Mouse (Mus musculus): ENCODE results near the gene Scfd2. TPM values are rescaled to one million over a fixed set of nuclear protein-coding genes. Genes with fewer than 3 reads are reported as not detected.

Scfd2 gene
- 16.2 and 19.6 TPM in 2 replicates for polyA plus RNA-seq (2012; rRNA removed)

DNA sequence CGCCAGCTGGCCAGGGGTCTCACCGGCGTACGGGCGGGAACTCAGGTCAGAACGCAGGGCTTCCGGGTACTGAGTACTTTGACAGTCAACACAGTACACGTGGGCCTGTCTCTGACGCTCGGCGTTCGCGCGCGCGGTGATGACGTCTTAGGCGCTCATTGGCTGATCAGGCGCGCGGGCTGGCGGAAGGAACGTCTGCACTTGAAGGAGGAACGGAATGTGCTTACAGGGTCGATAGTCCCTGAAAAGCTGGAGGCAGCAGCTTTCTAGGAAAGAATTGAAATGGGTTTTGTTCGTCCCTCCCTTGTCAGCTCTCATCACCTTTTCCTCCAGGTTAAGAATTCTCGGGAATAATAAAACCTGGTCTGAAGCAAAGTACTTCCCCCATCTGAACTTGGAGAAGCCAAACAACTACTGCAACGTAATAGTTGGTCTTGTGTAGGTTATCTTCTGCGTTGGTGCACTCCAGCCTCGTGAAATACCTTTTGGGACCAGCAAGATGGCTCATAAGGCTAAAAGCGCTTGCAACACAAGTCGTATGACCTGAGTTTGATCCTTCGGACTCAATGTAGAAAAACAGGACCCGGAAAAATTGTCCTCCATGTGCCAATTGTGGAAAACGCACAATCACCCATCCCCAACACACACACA, at the start of gene Scfd2:
Gene Scfd2 (minus strand): TSS at position 130 of the 651 bp plus-strand sequence.
- peak; percentile 96 to 98 for DNase-seq (ENCODE audit: extremely low spot score in 1 of 2, low spot score in 1 of 2)

DNA sequence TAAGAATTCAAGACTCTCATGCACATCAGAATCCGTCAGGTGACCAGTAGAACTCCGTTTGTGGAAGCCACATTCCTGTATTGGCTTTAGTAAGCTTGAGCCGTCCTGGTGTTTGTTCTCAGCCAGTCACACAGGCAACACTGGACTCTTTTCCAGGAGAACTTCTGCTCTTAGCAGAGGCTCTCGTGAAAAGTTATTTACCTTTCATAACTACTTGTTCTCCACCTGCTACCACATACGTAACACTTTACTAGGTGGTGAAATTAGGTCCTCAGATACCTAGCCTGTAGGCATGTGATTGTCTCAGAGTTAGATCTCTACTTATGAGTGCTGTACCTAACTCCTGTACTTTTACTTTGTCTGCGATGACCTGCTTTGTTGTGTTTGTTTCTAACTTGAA, 40.2 kb upstream of the Scfd2 start:
- DNase-seq (ENCODE audit: extremely low spot score in 1 of 2, low spot score in 1 of 2), result no peak

DNA sequence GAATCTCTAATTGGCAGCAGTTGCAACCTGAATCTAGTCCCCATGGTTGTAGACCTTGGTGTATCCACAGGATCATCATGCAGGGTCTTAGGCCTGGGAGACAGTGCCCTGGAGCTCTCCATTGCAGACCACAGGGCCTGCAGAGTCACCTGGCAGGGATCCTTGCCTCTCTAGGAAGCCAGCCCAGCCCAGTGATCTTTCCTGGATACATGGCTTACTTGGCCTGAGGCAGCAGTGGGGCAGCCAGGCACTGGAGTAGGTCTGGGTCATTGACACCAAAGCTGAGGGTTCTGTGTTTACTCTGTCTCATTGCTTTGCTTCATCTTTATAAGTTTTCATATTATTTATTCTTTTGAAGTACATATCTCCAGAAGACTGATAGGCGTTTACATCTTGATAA, 29.6 kb upstream of the Scfd2 start:
- DNase-seq (ENCODE audit: extremely low spot score in 1 of 2, low spot score in 1 of 2), result no peak

DNA sequence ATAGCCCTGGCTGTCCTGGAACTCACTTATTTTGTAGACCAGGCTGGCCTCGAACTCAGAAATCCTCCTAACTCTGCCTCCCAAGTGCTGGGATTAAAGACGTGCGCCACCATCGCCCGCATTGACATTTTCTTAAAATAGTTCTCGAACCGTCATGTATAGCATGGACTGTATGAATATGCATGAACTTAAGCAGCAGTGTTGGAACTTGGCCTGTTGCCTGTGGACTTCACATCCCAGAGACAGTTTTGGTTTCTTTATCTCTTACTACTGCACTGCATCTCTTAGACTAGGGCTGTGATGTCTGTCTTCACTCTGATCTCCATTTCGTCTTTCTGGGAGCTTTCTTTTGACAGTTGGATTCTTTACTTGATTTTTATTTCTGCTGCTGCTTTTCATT, 18.0 kb upstream of the Scfd2 start:
- DNase-seq (ENCODE audit: extremely low spot score in 1 of 2, low spot score in 1 of 2), result peak in 1 of 2 experiments; percentile 48

DNA sequence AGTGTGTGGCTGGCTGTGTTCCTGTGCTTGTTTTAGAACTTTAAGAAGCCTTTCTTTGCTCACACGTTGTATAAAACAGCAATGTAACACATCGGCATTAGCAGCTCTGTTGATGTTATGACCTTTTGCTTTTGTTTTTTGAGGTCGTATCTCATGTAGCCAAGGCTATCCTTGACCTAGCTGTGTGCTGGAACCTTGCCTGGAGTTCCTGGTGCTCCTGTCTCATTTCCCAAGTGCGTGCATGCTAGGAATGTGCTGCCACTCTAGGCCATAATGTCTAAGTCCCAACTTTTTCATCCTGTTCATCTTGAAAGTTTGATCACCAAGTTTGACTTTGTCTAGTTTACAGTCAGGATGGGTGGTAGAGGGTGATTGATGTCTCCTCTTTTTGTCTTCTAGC, 14.0 kb upstream of the Scfd2 start:
- no peak for DNase-seq (ENCODE audit: extremely low spot score in 1 of 2, low spot score in 1 of 2)

DNA sequence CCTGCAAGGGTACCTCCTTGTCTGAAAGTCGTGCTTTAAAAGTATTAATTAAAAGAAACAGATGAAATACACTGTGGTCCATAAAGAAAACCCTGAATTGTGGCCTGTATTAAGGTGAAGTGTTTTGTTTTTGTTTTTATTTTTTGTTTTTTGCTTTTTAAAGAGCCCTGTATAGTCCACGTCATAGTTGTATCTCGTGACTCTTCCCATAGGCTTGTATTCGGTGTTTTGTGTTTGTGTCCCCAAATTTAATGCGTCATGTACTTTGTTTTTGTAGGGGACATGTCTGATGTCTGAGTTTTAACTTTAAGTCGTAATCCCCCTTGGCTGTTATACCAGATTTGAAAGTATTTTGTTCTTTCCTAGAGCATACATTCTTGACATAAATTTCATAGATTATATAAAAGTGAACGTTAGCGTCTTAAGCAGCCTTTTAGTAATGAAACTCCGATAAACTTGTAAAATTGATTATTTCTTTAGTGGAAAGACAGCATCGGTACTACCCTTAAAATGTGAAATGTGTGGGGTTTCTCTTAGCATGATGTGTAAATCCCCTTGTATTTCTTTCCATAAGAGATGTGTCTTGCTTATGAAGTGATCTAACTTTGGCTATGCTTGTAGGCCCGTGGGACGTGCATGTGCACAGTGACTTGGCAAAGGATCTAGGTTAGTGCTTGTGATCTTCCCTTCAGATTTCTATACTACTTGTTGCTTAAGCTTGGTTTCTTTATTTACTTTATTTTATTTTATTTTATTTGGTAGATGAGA, 4.8 kb upstream of the Scfd2 start:
- no peak for DNase-seq (ENCODE audit: extremely low spot score in 1 of 2, low spot score in 1 of 2)

DNA sequence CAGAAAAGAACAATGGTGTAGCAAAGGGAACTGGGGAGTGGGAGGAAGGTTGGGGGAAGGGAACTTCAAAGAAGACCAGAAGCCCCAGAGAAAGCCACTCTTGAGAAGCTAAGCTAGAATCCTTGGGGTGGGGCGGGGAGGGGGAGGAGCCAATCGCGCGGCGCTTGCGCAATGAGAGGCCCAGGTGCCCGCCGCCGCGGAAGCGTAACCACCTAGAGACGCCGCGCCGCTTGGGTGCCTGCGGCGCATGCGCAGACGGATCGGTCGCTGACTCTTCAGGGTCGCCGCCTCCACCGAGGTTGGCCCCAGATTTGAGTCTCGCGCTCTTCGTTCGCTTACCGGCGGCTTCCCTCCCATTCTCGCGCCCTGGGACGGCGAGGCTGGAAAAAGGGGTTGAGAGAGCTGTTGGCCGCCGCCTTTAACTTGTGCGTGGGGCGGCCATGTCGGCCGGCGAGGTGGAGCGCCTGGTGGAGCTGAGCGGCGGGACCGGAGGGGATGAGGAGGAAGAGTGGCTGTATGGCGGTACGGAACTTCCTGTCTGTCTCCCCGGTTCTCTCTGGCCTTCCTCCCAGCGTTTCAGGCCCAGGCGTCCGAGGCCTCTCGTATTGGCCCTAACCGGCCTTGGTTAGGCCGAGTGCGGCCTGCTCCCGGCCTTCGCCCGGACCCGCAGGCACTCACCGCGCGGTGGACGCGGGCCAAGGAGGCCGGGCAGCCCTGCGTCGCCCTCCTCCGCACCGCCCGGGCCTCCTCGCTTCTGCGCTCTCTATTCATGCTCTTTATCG, 3.9 kb upstream of the Scfd2 start, which contains the start of gene Fip1l1:
Gene Fip1l1 (plus strand): TSS at position 210 of the 782 bp plus-strand sequence.
- peak; percentile 74 to 91 for DNase-seq (ENCODE audit: extremely low spot score in 1 of 2, low spot score in 1 of 2)

DNA sequence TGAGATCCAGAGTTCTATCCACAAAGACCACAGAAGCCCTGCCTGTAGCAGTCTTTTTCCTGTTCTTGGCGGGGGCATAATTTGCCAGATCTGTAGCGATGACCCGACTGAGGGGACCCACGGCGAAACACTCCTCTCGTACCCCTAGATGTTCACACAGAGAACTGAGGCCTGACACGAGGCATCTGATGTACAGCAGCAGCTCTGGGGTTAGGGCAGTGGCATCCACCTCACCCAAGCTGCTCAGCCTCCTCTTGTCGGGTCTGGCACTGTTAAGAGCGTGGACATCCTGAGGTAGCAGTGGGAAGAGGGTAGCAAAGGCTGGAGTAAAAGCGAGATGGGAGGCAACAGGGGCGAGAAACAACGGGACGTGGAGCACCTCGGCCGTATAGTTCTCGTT, 774 bp downstream of the Scfd2 start:
- DNase-seq (ENCODE audit: extremely low spot score in 1 of 2, low spot score in 1 of 2), result no peak

DNA sequence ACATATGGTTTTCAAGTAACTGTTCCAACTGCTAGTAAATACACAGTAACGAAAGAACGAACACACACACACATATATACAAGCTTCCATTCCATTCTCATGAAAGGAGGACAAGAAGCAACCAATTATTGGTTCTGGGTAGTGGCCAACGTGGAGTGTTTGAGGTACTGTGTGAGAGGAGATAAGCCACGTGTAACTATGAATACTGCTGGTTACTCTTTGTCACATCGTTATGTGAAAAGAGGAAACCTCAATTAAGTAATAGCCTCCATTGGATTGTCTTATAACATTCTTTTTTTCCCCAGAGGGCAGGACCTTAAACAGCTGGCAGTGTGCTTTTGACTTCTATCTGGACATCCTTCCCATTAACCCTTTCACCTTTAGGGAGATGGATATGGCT, 4.5 kb downstream of the Scfd2 start:
- DNase-seq (ENCODE audit: extremely low spot score in 1 of 2, low spot score in 1 of 2), result no peak

DNA sequence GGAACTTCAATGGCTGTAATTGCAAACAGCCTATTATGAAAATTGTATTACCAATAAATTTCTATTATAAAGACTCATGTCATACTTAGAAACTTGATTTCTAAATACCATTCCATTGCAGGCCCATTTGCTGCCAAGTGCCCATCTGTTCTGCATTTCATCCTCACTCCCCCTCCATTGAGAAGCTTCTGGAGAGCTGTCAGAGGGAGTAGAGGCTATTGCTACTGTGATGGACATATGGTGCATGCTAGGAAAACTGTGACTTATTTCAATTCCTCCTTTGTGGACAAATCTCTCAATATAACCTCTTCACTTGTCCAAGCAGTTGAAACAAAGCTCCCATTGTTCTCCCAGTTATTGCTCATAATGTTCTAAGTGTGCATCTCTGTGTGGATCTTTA, 19.9 kb downstream of the Scfd2 start:
- DNase-seq (ENCODE audit: extremely low spot score in 1 of 2, low spot score in 1 of 2), result peak in 1 of 2 experiments; percentile 44

DNA sequence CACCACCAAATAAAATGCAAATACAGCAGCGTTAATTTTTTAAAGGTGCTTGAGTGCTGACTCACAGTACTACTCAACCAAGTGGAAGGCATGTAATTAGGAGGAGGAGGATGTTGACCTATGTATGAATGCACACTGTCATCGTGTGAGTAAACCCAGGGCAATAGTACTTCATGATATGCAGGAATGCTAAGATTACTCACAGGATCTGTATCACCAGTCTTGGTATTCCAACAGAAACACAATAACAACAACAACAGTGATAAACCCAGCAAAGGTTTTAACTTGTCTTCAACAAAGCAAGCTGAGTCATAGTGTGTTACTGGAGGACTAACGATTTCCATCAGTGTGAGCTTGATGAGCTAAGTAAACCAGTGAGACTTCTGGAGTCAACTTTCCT, 38.9 kb downstream of the Scfd2 start:
- DNase-seq (ENCODE audit: extremely low spot score in 1 of 2, low spot score in 1 of 2), result no peak

DNA sequence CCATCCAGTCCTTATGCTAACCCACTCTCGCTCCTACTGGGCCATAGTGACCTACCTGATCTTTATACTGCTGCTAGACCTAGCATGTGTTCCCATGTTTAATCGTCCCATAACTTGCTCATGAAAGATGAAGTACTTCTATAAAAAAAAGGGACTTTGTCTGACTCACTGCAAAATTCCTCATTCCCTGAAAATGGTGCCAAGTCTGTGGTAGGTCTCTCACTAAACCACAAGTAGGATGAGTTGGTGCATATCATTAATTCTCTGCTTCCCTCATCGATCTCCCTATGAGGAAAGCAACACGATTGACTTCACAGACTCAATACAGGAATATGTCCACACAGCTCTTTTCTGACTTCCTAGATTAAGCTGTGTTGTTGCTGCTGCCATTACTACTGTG, 46.9 kb downstream of the Scfd2 start:
- no peak for DNase-seq (ENCODE audit: extremely low spot score in 1 of 2, low spot score in 1 of 2)

DNA sequence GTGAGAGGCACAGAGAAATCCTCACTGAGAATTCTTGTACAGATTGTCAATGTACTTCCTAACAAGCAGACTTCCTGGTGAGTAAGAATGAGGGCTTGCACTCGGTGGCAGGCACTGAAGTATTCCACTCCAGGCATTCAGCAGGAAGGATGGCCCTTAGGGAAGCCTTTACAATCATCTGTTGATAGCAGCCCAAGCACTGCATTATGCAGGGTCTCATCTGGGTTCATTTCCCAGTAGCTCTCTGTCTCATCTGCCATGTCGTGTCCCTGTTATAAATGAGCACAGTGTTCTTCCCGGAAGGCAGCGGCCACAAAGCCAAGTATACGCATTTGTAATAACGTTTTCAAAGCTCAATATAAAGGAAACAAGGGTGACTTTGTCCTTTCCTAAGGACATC, 48.9 kb downstream of the Scfd2 start:
- peak in 1 of 2 experiments; percentile 9 for DNase-seq (ENCODE audit: extremely low spot score in 1 of 2, low spot score in 1 of 2)

DNA sequence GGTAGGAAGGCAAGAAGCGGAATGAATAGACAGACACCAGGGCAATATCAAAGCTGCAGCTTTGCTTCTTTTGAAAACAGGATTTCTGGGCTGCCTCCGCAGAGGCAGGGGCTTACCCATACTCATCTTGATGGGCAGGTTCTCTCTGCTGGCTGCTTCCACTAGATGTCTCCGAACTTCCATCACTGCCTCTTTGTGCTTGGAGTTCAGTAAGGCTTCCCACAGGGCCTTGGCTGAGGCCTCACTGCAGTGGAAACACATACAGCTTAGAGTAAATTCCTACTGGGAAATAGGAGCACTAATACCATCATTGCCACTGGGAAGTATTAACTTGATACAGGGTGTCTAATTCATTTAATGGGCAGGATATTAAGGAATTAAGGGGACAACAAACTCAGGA, 49.5 kb downstream of the Scfd2 start:
- DNase-seq (ENCODE audit: extremely low spot score in 1 of 2, low spot score in 1 of 2), result no peak

DNA sequence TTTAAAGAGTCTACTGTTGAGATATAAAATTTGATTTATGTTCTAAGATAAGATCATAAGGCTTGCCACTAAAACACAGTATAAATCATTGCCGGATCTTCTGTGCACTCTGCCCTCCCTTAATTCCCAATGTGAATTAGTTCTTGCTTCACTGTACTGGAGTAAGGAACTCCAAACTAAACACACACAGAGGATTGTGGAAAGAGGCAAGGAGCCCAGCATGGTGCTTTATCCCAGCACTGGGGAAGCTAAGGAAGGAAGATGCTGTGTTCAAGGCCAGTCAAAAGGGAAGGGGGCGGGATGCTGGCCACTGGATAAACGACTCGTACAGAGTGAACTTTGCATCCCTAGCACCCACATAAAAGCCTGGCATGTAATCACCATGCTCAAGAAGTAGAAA, 51.1 kb downstream of the Scfd2 start:
- DNase-seq (ENCODE audit: extremely low spot score in 1 of 2, low spot score in 1 of 2), result no peak

DNA sequence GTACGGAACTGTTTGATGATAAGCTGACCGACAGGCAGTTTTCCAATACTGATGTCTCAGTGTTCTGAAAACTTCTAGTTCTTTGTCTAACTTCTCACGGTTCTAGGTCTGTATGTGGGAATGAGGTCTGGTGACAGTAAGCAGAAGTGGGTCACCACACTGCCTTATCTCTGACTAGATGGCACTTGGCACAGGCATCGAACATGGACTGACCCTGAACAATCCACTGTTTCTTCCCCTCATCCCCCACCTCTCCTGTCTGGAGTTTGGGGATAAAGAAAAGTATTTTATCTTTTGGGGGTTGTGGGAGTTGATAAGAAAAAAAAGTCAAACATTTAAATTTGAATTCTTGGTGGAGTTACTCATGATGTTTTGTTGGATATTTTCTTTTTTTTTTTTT, 51.6 kb downstream of the Scfd2 start:
- DNase-seq (ENCODE audit: extremely low spot score in 1 of 2, low spot score in 1 of 2), result no peak

DNA sequence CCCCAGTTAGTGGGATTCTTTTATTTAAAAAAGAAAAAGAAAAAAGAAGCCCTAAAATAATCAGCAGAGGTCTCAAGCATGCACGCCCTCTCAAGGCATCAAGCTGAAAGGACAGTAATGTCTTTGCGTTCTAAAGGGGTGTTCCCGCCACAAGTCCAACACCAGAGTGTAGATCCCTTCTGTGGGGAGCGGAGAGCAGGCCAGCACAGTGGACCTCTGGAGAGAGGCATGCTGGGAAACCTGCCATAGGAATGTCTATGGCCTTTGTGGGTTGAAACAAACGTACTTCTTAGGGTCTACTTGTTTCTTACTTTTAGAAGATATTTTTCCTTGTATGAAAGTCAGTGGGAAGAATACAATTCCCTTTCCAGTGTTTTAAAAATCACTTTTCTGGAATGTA, 52.4 kb downstream of the Scfd2 start:
- DNase-seq (ENCODE audit: extremely low spot score in 1 of 2, low spot score in 1 of 2), result no peak

DNA sequence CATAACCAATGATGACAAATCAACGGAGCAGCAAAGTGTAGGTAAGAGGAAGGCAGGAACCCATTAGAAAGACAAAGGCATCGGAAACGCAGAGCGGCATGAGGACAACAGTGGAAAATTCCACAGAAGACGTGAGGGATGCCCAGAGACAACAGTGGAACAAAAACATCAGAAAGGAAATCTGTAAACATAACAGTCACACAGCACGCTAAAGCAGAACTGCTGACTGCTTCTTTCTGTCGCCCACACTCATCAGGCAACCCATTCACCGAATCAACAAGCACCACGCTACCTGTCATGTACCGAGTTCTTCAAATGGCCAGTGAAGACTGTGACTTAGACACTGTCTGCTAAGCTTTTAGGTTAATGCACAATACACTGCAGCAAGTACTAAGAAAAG, 55.0 kb downstream of the Scfd2 start:
- DNase-seq (ENCODE audit: extremely low spot score in 1 of 2, low spot score in 1 of 2), result no peak

DNA sequence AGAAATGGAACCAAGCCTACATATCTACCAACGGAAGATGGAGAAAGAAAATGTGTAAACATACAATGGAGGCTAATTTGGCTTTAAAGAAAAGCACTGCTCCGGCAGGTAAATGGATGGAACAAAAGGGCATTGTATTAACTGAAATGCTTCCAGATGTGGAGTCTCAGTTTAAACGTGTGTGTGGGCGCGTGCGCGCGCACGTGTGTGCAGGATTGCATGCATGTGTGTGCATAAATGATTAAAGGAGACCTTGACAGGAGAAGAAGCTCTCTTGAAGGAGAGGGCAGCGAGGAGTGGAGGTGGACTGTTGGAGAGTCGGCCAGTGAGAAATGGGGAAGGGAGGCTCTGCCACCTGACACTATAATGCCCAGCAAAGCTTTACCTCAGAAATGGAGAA, 58.4 kb downstream of the Scfd2 start:
- no peak for DNase-seq (ENCODE audit: extremely low spot score in 1 of 2, low spot score in 1 of 2)

DNA sequence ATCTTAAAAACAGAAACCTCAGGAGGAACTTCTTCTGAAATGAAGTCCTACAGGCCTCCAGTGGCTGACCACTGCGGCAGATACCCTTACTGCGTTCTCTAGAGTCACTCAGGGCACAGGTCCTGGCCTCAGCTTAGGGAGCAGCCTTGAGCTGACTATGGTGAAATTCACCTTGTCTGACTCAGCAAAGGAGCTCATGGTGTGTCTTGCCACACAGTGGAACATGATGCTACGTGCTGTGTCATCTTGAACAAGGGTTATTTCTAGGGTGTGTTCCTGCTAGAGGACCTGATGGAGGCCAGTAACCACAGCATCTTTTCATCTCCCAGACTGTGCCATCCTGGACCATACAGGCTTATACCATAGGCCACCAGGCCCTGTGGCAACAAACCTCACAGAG, 60.7 kb downstream of the Scfd2 start:
- no peak for DNase-seq (ENCODE audit: extremely low spot score in 1 of 2, low spot score in 1 of 2)

DNA sequence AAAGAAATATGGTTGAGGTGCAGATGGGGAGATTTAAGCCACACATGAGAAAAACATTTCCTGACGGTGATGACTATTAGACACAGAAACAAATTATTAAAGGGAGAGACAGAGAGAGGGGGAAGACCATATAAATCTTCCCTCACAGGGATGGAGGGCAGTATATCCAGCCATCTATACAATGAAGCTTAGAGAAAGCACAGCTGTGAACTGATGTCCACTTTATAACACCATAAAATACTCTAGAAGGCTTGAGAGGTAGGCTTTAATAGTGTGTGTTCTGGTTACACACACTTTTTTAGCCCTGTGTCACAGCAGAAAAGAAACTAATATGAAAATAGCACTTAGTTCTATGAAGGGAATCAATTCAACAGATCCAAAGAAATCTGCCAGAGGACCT, 61.9 kb downstream of the Scfd2 start:
- DNase-seq (ENCODE audit: extremely low spot score in 1 of 2, low spot score in 1 of 2), result no peak

Measured in frontal cortex, adult 2 months (tissue).